Mouse (Mus musculus): ENCODE measurements around the gene Lbx2.

Gene Lbx2

GRCm38 (mm10) chr6:83070311-83071219 is 15.6 kb upstream of the Lbx2 start:
- in situ Hi-C loops (cut with MseI, MboI): no loop called here

- in situ Hi-C loops (cut with MseI, MboI): no loop called here
These were observed 14.9 kb upstream of the Lbx2 start for GRCm38 (mm10) chr6:83071220-83071619.

- in situ Hi-C loops (cut with MseI, MboI): loop anchor here in 1 of 2 experiments (25.0 kb wide), 1 partner anchor 88 kb away; no protein-coding TSS in a partner anchor
These were observed 11.2 kb upstream of the Lbx2 start for GRCm38 (mm10) chr6:83074979-83075378.

- in situ Hi-C loops (cut with MseI, MboI): loop anchor here in 1 of 2 experiments (25.0 kb wide), 1 partner anchor 90 kb away; no protein-coding TSS in a partner anchor
These were observed 8.4 kb upstream of the Lbx2 start, which contains the start of gene Pcgf1 for GRCm38 (mm10) chr6:83077630-83078323. TSS of gene Pcgf1 (plus strand) at chr6:83077869.

- in situ Hi-C loops (cut with MseI, MboI): loop anchor here in 1 of 2 experiments (25.0 kb wide), 1 partner anchor 91 kb away; no protein-coding TSS in a partner anchor
These were observed 7.8 kb upstream of the Lbx2 start for GRCm38 (mm10) chr6:83078324-83078858.

- in situ Hi-C loops (cut with MseI, MboI): loop anchor here in 1 of 2 experiments (25.0 kb wide), 1 partner anchor 93 kb away; no protein-coding TSS in a partner anchor
These were observed 6.0 kb upstream of the Lbx2 start for GRCm38 (mm10) chr6:83080210-83080609.

GRCm38 (mm10) chr6:83083497-83083896 is 2.7 kb upstream of the Lbx2 start:
- in situ Hi-C loops (cut with MseI, MboI): loop anchor here in 1 of 2 experiments (25.0 kb wide), 1 partner anchor 96 kb away; no protein-coding TSS in a partner anchor

GRCm38 (mm10) chr6:83084477-83084876 is 1.7 kb upstream of the Lbx2 start:
- in situ Hi-C loops (cut with MseI, MboI): loop anchor here in 1 of 2 experiments (25.0 kb wide), 1 partner anchor 97 kb away; no protein-coding TSS in a partner anchor

- in situ Hi-C loops (cut with MseI, MboI): loop anchor here in 1 of 2 experiments (25.0 kb wide), 1 partner anchor 100 kb away; no protein-coding TSS in a partner anchor
These were observed 1.2 kb downstream of the Lbx2 start for GRCm38 (mm10) chr6:83087205-83087925.

- in situ Hi-C loops (cut with MseI, MboI): loop anchor here in 1 of 2 experiments (25.0 kb wide), 1 partner anchor 101 kb away; no protein-coding TSS in a partner anchor
These were observed 1.7 kb downstream of the Lbx2 start for GRCm38 (mm10) chr6:83087926-83088260.

GRCm38 (mm10) chr6:83092416-83093127 is 6.4 kb downstream of the Lbx2 start:
- in situ Hi-C loops (cut with MseI, MboI): loop anchor here in 1 of 2 experiments (25.0 kb wide), 1 partner anchor 105 kb away; no protein-coding TSS in a partner anchor

GRCm38 (mm10) chr6:83095968-83096367 is 9.8 kb downstream of the Lbx2 start:
- in situ Hi-C loops (cut with MseI, MboI): loop anchor here (5.0 to 25.0 kb wide), 2 partner anchors 99 to 109 kb away; no protein-coding TSS in a partner anchor

- in situ Hi-C loops (cut with MseI, MboI): loop anchor here (5.0 to 25.0 kb wide), 2 partner anchors 101 to 111 kb away; no protein-coding TSS in a partner anchor
These were observed 12.2 kb downstream of the Lbx2 start for GRCm38 (mm10) chr6:83098411-83098810.

GRCm38 (mm10) chr6:83101316-83101687 is 15.1 kb downstream of the Lbx2 start, which contains the start of the genes Ccdc142 and Gm42688:
TSS of gene Ccdc142 (plus strand) at chr6:83101601.
TSS of gene Gm42688 (plus strand) at chr6:83101617.
- in situ Hi-C loops (cut with MseI, MboI): no loop called here

GRCm38 (mm10) chr6:83101688-83102556 is 15.8 kb downstream of the Lbx2 start:
- in situ Hi-C loops (cut with MseI, MboI): no loop called here

GRCm38 (mm10) chr6:83103130-83103650 is 17.0 kb downstream of the Lbx2 start:
- in situ Hi-C loops (cut with MseI, MboI): no loop called here

GRCm38 (mm10) chr6:83104158-83104557 is 18.0 kb downstream of the Lbx2 start:
- in situ Hi-C loops (cut with MseI, MboI): no loop called here

GRCm38 (mm10) chr6:83107566-83108400 is 21.6 kb downstream of the Lbx2 start:
- in situ Hi-C loops (cut with MseI, MboI): no loop called here

Measured in mouse trophoblast stem cell (cell line).